Mouse (Mus musculus): ENCODE data around the gene Qsox2.

- TF ChIP-seq ZNF384 (IDR thresholded peaks at IDR 0.05; ENCODE audit: low read depth, low read length): no peak
- no peak for TF ChIP-seq HCFC1 (IDR thresholded peaks at IDR 0.05; ENCODE audit: borderline replicate concordance, insufficient read depth, low read length)
- TF ChIP-seq MAFK (IDR thresholded peaks at IDR 0.05; ENCODE audit: insufficient read depth, low read depth, low read length): no peak
- no peak for TF ChIP-seq CHD2 (IDR thresholded peaks at IDR 0.05; ENCODE audit: low read depth, low read length)
- TF ChIP-seq ZC3H11A (IDR thresholded peaks at IDR 0.05; ENCODE audit: borderline replicate concordance, low read depth, low read length): no peak
Observed at GRCm38 (mm10) chr2:26268216-26268615, 30.9 kb upstream of the Qsox2 start.
